20 mouse cellular contexts compared by ENCODE assay signal in the genomic region with DNA sequence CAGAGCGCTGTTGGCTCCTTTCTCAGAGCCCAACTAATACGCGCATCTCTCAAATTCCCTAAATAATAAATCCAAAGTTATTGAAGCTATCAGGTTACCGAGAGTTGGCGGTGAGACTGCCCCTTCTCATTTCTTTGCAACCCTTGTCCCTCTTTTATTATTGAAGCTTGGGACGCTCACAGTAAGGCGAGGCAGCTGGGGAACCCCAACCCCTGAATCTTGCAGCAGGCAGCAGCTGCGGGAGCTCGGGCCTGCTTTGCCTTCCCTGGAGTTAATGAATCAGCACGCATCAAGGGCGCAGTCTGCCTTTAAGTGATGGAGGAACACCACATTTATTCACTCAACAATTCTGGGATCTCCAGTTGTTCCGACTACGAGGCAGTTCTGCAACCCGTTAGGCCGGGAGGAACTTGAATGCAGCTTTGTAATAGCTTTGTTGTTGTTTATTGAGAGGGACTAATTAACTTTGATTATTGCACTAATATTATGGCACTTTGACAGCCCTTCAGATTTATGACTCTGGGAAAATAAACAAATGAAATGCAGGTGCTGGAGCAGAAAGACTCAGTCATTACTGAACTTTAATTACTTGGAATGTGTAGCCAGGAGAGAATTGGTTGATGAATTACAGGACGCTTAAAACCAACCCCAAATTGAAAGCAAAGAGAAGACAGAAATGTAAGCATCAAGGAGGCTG.
A peak's percentile ranks its signal among the peaks of the same experiment; 100 is the strongest.
DNase-seq lines count a peak whose midpoint lies in the region; ATAC-seq lines count a peak whose summit lies in the region.
"Had no signal": no experiment of that assay in that cellular context is flagged by ENCODE, and none has a peak within 500 bp of the region (broad histone marks: within the 10 kb centered on the region; RNA-seq: fewer than 3 reads in every experiment).

No protein-coding gene starts in this region.

- 52% methylated on average over 16 of the region's 16 CpGs for WGBS in embryonic facial prominence, embryonic 10.5 days
- 27% methylated on average over 16 of the region's 16 CpGs for WGBS in neural tube, embryonic 15.5 days

- no peak for ATAC-seq in neural tube, embryonic 15.5 days (ENCODE audit: low FRiP score)
- ATAC-seq: activated CD4-positive, CD25-positive, alpha-beta regulatory T cell, adult 4 months had no signal

- peaks cover 55% of the 10 kb centered on the region for H3K4me1 ChIP-seq in embryonic facial prominence, embryonic 10.5 days
- peaks cover 24% of the 10 kb centered on the region for H3K4me1 ChIP-seq in neural tube, embryonic 15.5 days
- H3K4me1 ChIP-seq: liver, embryonic 13.5 days had no signal

- H3K9me3 ChIP-seq in embryonic facial prominence, embryonic 10.5 days, result no peaks in the 10 kb centered on the region
- no peaks in the 10 kb centered on the region for H3K9me3 ChIP-seq in neural tube, embryonic 15.5 days (replicated peaks)
- H3K9me3 ChIP-seq: embryonic facial prominence, embryonic 15.5 days; forebrain, embryonic 10.5 days; heart, embryonic 13.5 days; hindbrain, embryonic 13.5 days; liver, embryonic 13.5 days; neural tube, embryonic 12.5 days had no signal

- no peak overlapping the region for H3K9ac ChIP-seq in neural tube, embryonic 15.5 days (replicated peaks)
- H3K9ac ChIP-seq: embryonic facial prominence, embryonic 15.5 days; heart, embryonic 13.5 days; hindbrain, embryonic 13.5 days; liver, embryonic 13.5 days; lung, embryonic 14.5 days; neural tube, embryonic 12.5 days had no signal

- no peaks in the 10 kb centered on the region for H3K27me3 ChIP-seq in embryonic facial prominence, embryonic 10.5 days (replicated peaks; ENCODE audit: low read depth, poor library complexity, severe bottlenecking)
- no peaks in the 10 kb centered on the region for H3K27me3 ChIP-seq in neural tube, embryonic 15.5 days (replicated peaks)
- H3K27me3 ChIP-seq: embryonic facial prominence, embryonic 15.5 days; heart, embryonic 13.5 days; hindbrain, embryonic 13.5 days; liver, embryonic 13.5 days; neural tube, embryonic 12.5 days had no signal

- no peaks in the 10 kb centered on the region for H3K36me3 ChIP-seq in embryonic facial prominence, embryonic 10.5 days (replicated peaks)
- H3K36me3 ChIP-seq in neural tube, embryonic 15.5 days, result no peaks in the 10 kb centered on the region
- H3K36me3 ChIP-seq: embryonic facial prominence, embryonic 15.5 days; forebrain, embryonic 10.5 days; heart, embryonic 13.5 days; hindbrain, embryonic 13.5 days; liver, embryonic 13.5 days; neural tube, embryonic 12.5 days had no signal

- no peak overlapping the region for H3K4me2 ChIP-seq in neural tube, embryonic 15.5 days
- H3K4me2 ChIP-seq: embryonic facial prominence, embryonic 15.5 days; heart, embryonic 13.5 days; hindbrain, embryonic 13.5 days; liver, embryonic 13.5 days; lung, embryonic 14.5 days; neural tube, embryonic 12.5 days had no signal

- peak; percentile 27 to 46 for DNase-seq in kidney, postnatal 4 days
- DNase-seq in kidney, postnatal 36 days, result no peak
- no peak for DNase-seq in embryonic facial prominence, embryonic 10.5 days (ENCODE audit: low spot score)
- peak; percentile 85 for DNase-seq in hindlimb bud, embryonic 11.5 days (ENCODE audit: extremely low spot score, low read depth, low spot score)
- no peak for DNase-seq in heart, adult 18-20 months
- DNase-seq in layer of hippocampus, adult 18-20 months (ENCODE audit: low spot score in 2 of 2), result no peak
- DNase-seq: adrenal gland, postnatal 10 days; cerebellum, adult 9-11 months; liver, embryonic 13.5 days; lung, embryonic 14.5 days; lung, postnatal 36 days; right cerebral cortex, postnatal 25 days; thymus, adult 2 months had no signal

- peak overlapping the region; percentile 35; the same call in 1 of the 2 replicates for H3K27ac ChIP-seq in embryonic facial prominence, embryonic 10.5 days (replicated peaks)
- H3K27ac ChIP-seq in neural tube, embryonic 15.5 days (replicated peaks), result peak overlapping the region; percentile 25; the same call in 1 of the 2 replicates
- H3K27ac ChIP-seq: embryonic facial prominence, embryonic 15.5 days; forebrain, embryonic 10.5 days; heart, embryonic 13.5 days; hindbrain, embryonic 13.5 days; liver, embryonic 13.5 days; neural tube, embryonic 12.5 days had no signal

- H3K4me3 ChIP-seq in embryonic facial prominence, embryonic 10.5 days, result no peak overlapping the region
- H3K4me3 ChIP-seq in neural tube, embryonic 15.5 days (replicated peaks), result no peak overlapping the region
- H3K4me3 ChIP-seq: embryonic facial prominence, embryonic 15.5 days; forebrain, embryonic 10.5 days; heart, embryonic 13.5 days; hindbrain, embryonic 13.5 days; liver, embryonic 13.5 days; neural tube, embryonic 12.5 days had no signal

Comparison
In these comparisons a context has a peak if more than half of its experiments do, and no peak if none do; other contexts are left out.
1. DNase-seq: peak in kidney, postnatal 4 days (2 of 2) and hindlimb bud, embryonic 11.5 days (single experiment); none in kidney, postnatal 36 days (0 of 2), embryonic facial prominence, embryonic 10.5 days (single experiment), heart, adult 18-20 months (0 of 2) and layer of hippocampus, adult 18-20 months (0 of 2).